Mouse (Mus musculus) forebrain, embryonic 16.5 days (tissue): ENCODE measurements at regions not wholly inside any gene's neighbourhood (a gene's known extent, or its start where the extent isn't known, plus 50 kb on each side); places are given as distances from the start of the nearest gene placed in this dataset.

Source experiments
- ATAC-seq: fragments of 200-750 bp; cut with Nextera tagmentation; 2 replicates; pipeline ENCODE4 v1.8.0; 2017; ENCODE audit warnings: mild to moderate bottlenecking, moderate library complexity
- H3K27ac ChIP-seq: fragments of 300-500 bp; sonication (generic); 2 replicates; pipeline ENCODE4 v1.5.1; 2014; ENCODE audit warnings: low read length, control low read depth
- H3K27me3 ChIP-seq: fragments of 300-500 bp; sonication (generic); replicated peaks from 2 replicates; pipeline ENCODE4 v1.6.1; 2014; ENCODE audit warnings: low read length; ENCODE audit not compliant: control insufficient read depth, insufficient read depth
- H3K36me3 ChIP-seq: fragments of 300-500 bp; sonication (generic); 2 replicates; pipeline ENCODE4 v1.6.1; 2014; ENCODE audit not compliant: control insufficient read depth, insufficient read depth
- H3K4me1 ChIP-seq: fragments of 300-500 bp; sonication (generic); replicated peaks from 2 replicates; pipeline ENCODE4 v1.6.1; 2014; ENCODE audit warnings: low read length; ENCODE audit not compliant: control insufficient read depth, insufficient read depth
- H3K4me2 ChIP-seq: fragments of 300-500 bp; sonication (generic); 2 replicates; pipeline ENCODE4 v1.6.1; 2014; ENCODE audit warnings: mild to moderate bottlenecking, low read length, control low read depth
- H3K4me3 ChIP-seq: fragments of 300-500 bp; sonication (generic); replicated peaks from 2 replicates; pipeline ENCODE4 v1.5.1; 2014; ENCODE audit warnings: mild to moderate bottlenecking, low read length, control low read depth
- H3K9ac ChIP-seq: fragments of 300-500 bp; sonication (generic); replicated peaks from 2 replicates; pipeline ENCODE4 v1.6.1; 2014; ENCODE audit warnings: low read depth, low read length, control low read depth
- H3K9me3 ChIP-seq: fragments of 300-500 bp; sonication (generic); 2 replicates; pipeline ENCODE4 v1.6.1; 2016; ENCODE audit warnings: low read length; ENCODE audit not compliant: control insufficient read depth
- WGBS: fragments of 180-500 bp; shearing (Covaris S2); extraction: QIAGEN DNeasy Blood & Tissue Kit; methylation state at CpG from one replicate; pipeline ENCODE4 v1.1.7; 2014; 5-methylcytosine and 5-hydroxymethylcytosine counted together

DNA sequence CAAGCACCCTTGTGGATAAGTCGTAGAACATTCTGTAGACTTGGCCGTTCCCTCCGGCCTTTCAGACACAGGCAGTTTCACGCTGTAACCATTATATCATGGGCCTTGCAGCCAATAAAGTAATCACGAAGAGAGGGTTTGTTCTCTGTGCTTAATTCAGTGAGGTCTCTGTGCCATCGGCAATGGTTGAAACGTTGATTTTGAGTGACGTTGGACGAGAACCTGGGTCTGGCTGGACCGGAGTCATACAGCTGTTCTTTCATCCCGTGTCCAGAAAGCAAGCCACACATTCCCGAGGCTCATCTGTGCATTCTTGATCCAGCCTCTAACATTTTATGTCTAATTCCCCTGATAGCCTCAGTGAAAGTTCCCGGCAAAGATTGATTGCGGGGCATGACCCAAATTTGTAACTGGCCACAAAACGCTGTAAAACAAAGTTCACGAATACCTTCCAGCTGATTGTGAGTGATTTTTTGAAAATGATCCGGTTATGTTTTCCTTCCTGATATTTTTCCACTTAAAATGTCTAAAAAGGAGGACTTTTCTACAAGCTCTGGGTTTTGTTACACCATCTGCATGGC is 197.1 kb upstream of the Habp2 start:
- no peaks in the 10 kb centered on the region for H3K27me3 ChIP-seq
- no peak overlapping the region for H3K9ac ChIP-seq
- H3K4me3 ChIP-seq, result no peak overlapping the region
- H3K9me3 ChIP-seq, result no peaks in the 10 kb centered on the region
- ATAC-seq, result no peak
- H3K4me1 ChIP-seq, result no peaks in the 10 kb centered on the region
- no peak overlapping the region for H3K27ac ChIP-seq
- H3K4me2 ChIP-seq, result no peak overlapping the region
- WGBS, result 94% methylated on average over 17 of the region's 17 CpGs
- H3K36me3 ChIP-seq, result no peaks in the 10 kb centered on the region

DNA sequence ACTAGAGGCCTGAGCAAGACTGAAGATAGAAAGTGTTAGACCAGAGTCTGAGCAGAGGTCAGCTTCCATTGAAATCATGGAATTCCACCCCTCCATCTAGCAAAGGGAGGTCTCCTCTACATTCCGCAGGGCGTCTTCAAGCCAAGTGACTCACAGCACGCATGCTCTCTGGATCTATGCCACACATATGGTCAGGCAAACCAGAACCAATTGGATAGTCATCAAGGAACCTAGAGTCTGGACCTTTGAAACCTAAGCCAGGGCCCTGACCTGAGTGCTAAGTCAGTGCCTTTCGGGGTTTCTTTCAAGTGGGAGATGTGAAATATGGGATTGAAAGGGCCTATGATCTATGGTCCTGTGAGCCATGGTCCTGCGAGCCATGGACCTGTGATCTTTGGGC is 195.4 kb upstream of the Habp2 start:
- Histone ChIP-seq H3K9me3 (no peaks in the 10 kb centered on the region), H3K9ac (no peak overlapping the region), H3K4me2 (no peak overlapping the region), H3K27me3 (no peaks in the 10 kb centered on the region), H3K4me1 (no peaks in the 10 kb centered on the region), H3K36me3 (no peaks in the 10 kb centered on the region), H3K27ac (no peak overlapping the region), H3K4me3 (no peak overlapping the region)
- WGBS, result 95% methylated on average over 5 of the region's 5 CpGs
- ATAC-seq, result no peak

DNA sequence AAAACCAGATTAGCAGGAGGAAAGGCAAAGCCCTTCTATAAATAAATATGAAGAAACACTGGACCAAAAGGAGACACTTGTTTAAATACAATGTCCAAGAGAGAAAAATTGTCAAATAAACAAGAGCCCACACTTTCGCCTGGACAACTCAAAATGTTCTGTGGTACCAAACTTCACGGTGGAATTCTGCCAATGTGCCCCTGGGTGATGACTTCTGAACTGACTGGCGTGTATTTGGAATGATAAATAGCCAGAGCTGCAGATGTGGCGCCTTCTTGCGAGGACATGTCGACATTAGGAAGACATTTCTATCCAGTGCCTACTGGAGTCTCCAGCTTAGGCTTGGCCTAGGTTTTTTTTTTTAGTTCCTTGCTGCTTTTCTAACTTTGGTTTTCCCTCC is 191.1 kb upstream of the Habp2 start:
- Histone ChIP-seq H3K4me3 (no peak overlapping the region), H3K4me2 (no peak overlapping the region), H3K27me3 (no peaks in the 10 kb centered on the region), H3K27ac (no peak overlapping the region), H3K9me3 (peaks cover 6% of the 10 kb centered on the region), H3K36me3 (no peaks in the 10 kb centered on the region), H3K4me1 (no peaks in the 10 kb centered on the region), H3K9ac (no peak overlapping the region)
- WGBS, result 92% methylated on average over 6 of the region's 6 CpGs
- ATAC-seq, result no peak

GRCm38 (mm10) chr19:56099725-56100124 is 187.2 kb upstream of the Habp2 start:
- no peak for ATAC-seq
- H3K9ac ChIP-seq, result no peak overlapping the region
- no peaks in the 10 kb centered on the region for H3K4me1 ChIP-seq
- H3K9me3 ChIP-seq, result peaks cover 6% of the 10 kb centered on the region
- H3K27me3 ChIP-seq, result no peaks in the 10 kb centered on the region
- H3K4me3 ChIP-seq, result no peak overlapping the region
- no peak overlapping the region for H3K4me2 ChIP-seq
- H3K27ac ChIP-seq, result no peak overlapping the region
- 92% methylated on average over 9 of the region's 9 CpGs for WGBS
- H3K36me3 ChIP-seq, result no peaks in the 10 kb centered on the region

DNA sequence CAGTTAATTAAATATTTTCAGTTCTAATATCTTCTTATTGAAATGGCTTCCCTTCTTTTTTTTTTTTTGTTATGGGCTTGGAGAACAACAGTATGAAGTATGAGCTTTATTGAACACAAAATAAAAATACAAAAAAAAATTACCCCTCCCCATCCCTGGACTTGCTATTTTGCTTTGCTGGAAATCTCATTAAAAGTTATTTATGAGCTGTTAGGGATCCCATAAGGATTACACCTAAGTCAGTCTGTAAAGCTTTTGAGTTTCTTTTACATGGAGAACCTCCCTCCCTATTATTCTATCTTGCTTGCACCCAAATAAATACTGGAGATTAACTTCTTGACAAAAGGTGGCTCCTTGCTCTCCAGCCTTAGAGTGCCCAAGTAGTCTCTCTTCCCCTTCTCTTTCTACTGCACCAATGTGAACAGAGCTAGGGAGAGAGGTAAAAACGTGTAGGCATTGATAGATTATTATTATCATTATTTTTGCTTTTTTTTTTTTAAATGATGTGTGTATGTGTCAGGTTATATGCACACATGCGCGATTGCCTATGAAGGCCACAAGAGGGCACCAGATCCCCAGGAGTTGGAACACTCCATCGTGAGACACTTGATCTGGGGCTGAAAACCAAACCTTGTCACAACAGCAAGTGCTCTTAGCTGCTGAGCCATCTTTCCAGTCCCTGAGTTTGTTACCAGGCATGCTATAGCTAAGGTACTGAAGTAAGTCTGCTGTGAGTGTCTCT is 186.6 kb upstream of the Habp2 start:
- Histone ChIP-seq H3K27ac (no peak overlapping the region), H3K9me3 (peaks cover 6% of the 10 kb centered on the region), H3K4me1 (no peaks in the 10 kb centered on the region), H3K9ac (no peak overlapping the region), H3K27me3 (no peaks in the 10 kb centered on the region), H3K4me2 (no peak overlapping the region), H3K4me3 (no peak overlapping the region), H3K36me3 (no peaks in the 10 kb centered on the region)
- ATAC-seq, result no peak
- WGBS, result 72% methylated on average over 4 of the region's 4 CpGs

DNA sequence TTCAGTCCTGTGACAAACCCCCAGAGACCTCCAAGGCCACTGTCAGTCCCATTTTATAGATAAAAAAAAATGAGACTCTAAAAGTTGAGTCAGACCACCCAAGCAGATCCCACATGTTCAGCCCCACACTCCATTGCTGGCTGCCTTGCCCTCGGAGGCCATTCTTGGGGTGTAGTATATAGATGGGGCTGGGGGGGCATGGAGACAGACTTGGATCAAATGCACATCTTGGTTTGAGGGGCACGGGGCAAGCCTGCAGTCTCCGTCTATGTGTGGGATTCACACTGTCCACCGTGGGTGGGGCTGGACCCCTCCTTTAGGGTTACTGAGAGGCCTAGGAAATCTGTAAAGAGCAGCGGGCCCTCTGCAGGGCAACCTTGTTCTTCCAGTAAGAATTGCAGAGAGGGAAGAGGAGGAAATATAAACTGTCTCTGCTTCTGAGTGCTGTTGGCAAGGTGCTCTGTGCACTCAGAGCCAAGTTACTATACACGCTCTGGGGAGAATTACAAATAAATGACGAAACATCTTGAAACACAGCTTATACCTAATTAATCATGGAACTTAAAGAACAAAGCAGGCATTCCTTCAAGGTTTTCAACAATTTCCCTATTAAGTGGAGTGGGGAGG is 184.4 kb upstream of the Habp2 start:
- no peak for ATAC-seq

GRCm38 (mm10) chr19:56105073-56105451 is 181.9 kb upstream of the Habp2 start:
- H3K4me3 ChIP-seq, result no peak overlapping the region
- H3K9me3 ChIP-seq, result peaks cover 6% of the 10 kb centered on the region; the same call in 1 of the 2 replicates
- no peak for ATAC-seq
- no peaks in the 10 kb centered on the region for H3K4me1 ChIP-seq
- H3K9ac ChIP-seq, result no peak overlapping the region
- H3K36me3 ChIP-seq, result no peaks in the 10 kb centered on the region
- no peaks in the 10 kb centered on the region for H3K27me3 ChIP-seq
- H3K27ac ChIP-seq, result no peak overlapping the region
- H3K4me2 ChIP-seq, result no peak overlapping the region
- WGBS, result 91% methylated on average over 4 of the region's 4 CpGs

More for the DNA sequence above, 184.4 kb upstream of the Habp2 start:
- no peak overlapping the region for H3K4me2 ChIP-seq
- no peaks in the 10 kb centered on the region for H3K4me1 ChIP-seq
- no peak overlapping the region for H3K27ac ChIP-seq
- H3K4me3 ChIP-seq, result no peak overlapping the region
- 54% methylated on average over 7 of the region's 7 CpGs for WGBS
- peaks cover 6% of the 10 kb centered on the region for H3K9me3 ChIP-seq
- no peaks in the 10 kb centered on the region for H3K27me3 ChIP-seq
- H3K36me3 ChIP-seq, result no peaks in the 10 kb centered on the region
- H3K9ac ChIP-seq, result no peak overlapping the region

DNA sequence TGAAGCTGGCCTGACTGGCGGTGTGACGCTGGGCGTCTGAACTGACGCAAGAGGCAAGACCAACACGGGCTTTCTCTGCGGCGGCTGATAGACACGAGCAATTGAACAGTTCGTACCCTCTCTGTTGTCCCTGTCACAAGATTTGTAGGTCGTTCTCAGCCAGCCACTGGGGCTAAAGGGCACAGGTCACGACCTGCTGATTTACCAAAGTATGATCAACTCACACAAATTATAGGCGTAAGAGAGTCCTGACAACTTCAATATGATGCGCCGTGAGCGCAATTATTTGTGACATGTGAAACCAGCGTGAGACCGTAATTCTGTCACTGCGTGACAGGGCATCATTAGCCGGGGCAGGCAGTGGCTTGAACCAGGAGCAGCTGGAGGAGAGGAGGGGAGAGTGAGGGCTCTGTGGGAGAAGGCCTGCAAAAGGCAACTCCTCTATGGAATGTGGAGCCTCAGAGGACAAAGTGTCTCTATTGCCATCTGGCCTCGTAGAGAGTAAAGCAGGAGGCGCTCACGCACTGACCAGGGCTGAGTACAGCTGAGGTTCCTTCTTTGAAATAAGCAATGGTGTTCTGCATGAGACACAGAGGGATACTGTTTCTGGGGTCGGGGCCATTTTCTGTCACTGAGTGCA is 181.4 kb upstream of the Habp2 start:
- Histone ChIP-seq H3K27ac (no peak overlapping the region), H3K4me3 (no peak overlapping the region), H3K4me2 (no peak overlapping the region), H3K4me1 (no peaks in the 10 kb centered on the region), H3K27me3 (no peaks in the 10 kb centered on the region), H3K9ac (no peak overlapping the region), H3K36me3 (no peaks in the 10 kb centered on the region), H3K9me3 (peaks cover 5% of the 10 kb centered on the region; the same call in 1 of the 2 replicates)
- WGBS, result 77% methylated on average over 23 of the region's 23 CpGs
- ATAC-seq, result no peak; the same call in 1 of the 2 replicates

GRCm38 (mm10) chr19:56108796-56109195 is 178.1 kb upstream of the Habp2 start:
- H3K9me3 ChIP-seq, result peaks cover 3% of the 10 kb centered on the region; the same call in 1 of the 2 replicates
- no peak for ATAC-seq
- H3K4me2 ChIP-seq, result no peak overlapping the region
- no peak overlapping the region for H3K9ac ChIP-seq
- no peaks in the 10 kb centered on the region for H3K36me3 ChIP-seq
- WGBS, result 88% methylated on average over 6 of the region's 6 CpGs
- H3K4me1 ChIP-seq, result no peaks in the 10 kb centered on the region
- no peaks in the 10 kb centered on the region for H3K27me3 ChIP-seq
- no peak overlapping the region for H3K27ac ChIP-seq
- H3K4me3 ChIP-seq, result no peak overlapping the region
